Mouse (Mus musculus) spleen, adult 2 months (tissue): ENCODE data around the gene Mpo. TPM values are rescaled to one million over a fixed set of nuclear protein-coding genes. Genes with fewer than 3 reads are reported as not detected.

Experiments
- DNase-seq, 2 experiments: peaks; one replicate each; pipeline versions ENCODE4 v3.0.0 to v3.0.0-alpha.2; 2012 to 2021; ENCODE audit warnings: low spot score in 2 of 2, low read depth in 1 of 2
- H3K27ac ChIP-seq: fragments of 200-500 bp; 2 replicates; pipeline ENCODE4 v1.5.1; 2012; ENCODE audit warnings: low read length, inconsistent platforms; ENCODE audit not compliant: insufficient read depth
- H3K27me3 ChIP-seq: fragments of 200-500 bp; 2 replicates; pipeline ENCODE4 v1.6.1; 2012; ENCODE audit warnings: mild to moderate bottlenecking, moderate library complexity, low read length, inconsistent platforms; ENCODE audit not compliant: control insufficient read depth, insufficient read depth
- H3K36me3 ChIP-seq: fragments of 200-500 bp; 2 replicates; pipeline ENCODE4 v1.6.1; 2012; ENCODE audit warnings: mild to moderate bottlenecking, low read length, inconsistent platforms; ENCODE audit not compliant: control insufficient read depth, insufficient read depth
- H3K4me1 ChIP-seq: fragments of 200-500 bp; 2 replicates; pipeline ENCODE4 v1.6.1; 2011; ENCODE audit warnings: inconsistent platforms; ENCODE audit not compliant: control insufficient read depth, insufficient read depth, insufficient read length
- H3K4me3 ChIP-seq: fragments of 200-500 bp; 2 replicates; pipeline ENCODE4 v1.5.1; 2011; ENCODE audit warnings: mild to moderate bottlenecking, inconsistent platforms; ENCODE audit not compliant: insufficient read depth, insufficient read length; ENCODE audit errors: extremely low read depth
- CTCF ChIP-seq: fragments of 200-500 bp; IDR thresholded peaks from 2 replicates; pipeline ENCODE4 v1.5.1; 2011; ENCODE audit warnings: mild to moderate bottlenecking, inconsistent platforms; ENCODE audit not compliant: insufficient read depth, insufficient read length, insufficient replicate concordance; ENCODE audit errors: extremely low read depth
- POLR2A ChIP-seq: fragments of 200-500 bp; IDR thresholded peaks from 2 replicates; pipeline ENCODE4 v1.6.1; 2011; ENCODE audit warnings: low read depth, low read length, inconsistent platforms
- WGBS: fragments of 180-500 bp; shearing (Covaris S2); methylation state at CpG from one replicate; pipeline ENCODE4 v1.1.7; 2018; 5-methylcytosine and 5-hydroxymethylcytosine counted together
- polyA plus RNA-seq: library from polyadenylated mRNA; depleted of rRNA; stranded (reverse); fragments of >200 nt; gene quantifications from 2 replicates; pipeline ENCODE4 v1.2.3, GENCODE M21; 2012

Mpo gene
- polyA plus RNA-seq, 1 experiment: 21.9 TPM

DNA sequence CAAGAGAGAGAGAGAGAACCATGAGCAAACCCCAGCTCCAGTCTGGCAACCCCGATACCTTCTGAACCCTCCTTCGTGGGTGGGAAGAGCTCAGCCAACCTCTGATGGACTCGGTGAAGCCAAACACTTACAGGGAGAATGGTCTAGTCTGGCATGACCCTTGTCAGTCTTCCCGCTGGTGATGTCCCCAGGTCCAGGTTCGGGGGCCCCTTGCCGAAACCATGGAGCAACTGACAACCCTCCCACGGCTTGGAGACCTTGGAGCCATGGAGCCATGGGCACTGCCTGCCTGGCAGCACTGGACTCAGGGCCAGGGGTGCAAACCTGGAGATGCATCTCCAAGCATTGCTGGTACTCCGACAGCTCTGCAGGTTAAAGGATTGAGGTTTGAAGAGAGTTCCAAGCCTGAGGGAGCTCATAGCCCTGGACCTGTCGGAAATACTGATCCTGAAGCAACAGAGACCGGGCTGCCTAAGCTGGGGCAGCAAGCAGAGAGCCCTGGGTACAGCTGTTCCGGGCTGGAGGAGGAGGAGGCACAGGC lies 32.1 kb upstream of the Mpo start:
- no peak for DNase-seq
- no peak overlapping the region for H3K4me3 ChIP-seq
- H3K4me1 ChIP-seq: peaks cover 12% of the 10 kb centered on the region
- H3K27me3 ChIP-seq: peaks cover 7% of the 10 kb centered on the region
- TF ChIP-seq POLR2A: no peak
- no peak for TF ChIP-seq CTCF
- WGBS: 71% methylated on average over 11 of the region's 11 CpGs
- no peak overlapping the region for H3K27ac ChIP-seq
- H3K36me3 ChIP-seq: peaks cover 16% of the 10 kb centered on the region

DNA sequence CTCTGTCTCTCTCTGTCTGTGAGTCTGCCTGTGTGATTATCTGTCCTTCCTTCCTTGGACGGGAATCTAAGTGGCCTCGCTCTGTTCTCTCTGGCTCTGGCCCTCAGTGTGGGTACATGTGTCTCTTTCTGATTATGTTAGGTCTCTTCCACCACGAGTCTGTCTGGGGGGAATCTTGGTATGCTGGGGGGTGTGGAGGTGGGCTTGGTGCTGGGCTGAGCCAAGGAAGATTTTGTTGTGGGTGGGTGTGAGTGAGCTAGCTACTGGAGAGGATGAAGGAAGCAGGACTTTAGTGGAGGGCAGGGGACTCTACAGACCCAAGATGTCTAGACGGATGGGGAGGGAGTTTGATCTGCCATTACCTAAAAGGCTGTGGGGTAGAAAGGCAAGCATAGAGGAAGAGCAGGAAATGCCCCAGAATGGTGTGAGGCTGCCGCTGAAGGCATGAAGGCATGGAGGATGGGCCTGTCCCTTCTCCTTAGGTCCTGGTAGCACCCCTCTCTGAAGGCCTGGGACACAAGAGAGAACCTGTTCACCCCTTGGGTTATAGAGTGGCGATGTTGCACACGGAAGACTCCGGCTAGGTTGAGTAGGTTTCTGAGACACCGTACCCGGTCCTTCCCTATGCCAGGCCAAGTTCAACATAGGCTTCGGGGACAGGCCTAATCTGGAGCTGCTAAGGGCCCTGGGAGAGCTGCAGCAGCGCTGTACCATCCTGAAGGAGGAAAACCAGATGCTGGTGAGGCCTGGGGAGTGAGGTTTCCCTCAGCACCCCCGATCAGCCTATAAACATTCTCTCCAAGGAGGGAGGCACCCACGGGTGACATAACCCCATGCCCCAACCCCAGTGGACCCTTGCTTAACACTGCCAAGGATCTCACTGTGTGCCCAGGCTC lies 31.3 kb upstream of the Mpo start:
- Histone ChIP-seq H3K4me3 (no peak overlapping the region), H3K27ac (no peak overlapping the region), H3K27me3 (peaks cover 7% of the 10 kb centered on the region), H3K4me1 (peaks cover 12% of the 10 kb centered on the region), H3K36me3 (peaks cover 9% of the 10 kb centered on the region)
- no peak for DNase-seq
- 78% methylated on average over 14 of the region's 14 CpGs for WGBS
- TF ChIP-seq POLR2A (no peak), CTCF (no peak)

DNA sequence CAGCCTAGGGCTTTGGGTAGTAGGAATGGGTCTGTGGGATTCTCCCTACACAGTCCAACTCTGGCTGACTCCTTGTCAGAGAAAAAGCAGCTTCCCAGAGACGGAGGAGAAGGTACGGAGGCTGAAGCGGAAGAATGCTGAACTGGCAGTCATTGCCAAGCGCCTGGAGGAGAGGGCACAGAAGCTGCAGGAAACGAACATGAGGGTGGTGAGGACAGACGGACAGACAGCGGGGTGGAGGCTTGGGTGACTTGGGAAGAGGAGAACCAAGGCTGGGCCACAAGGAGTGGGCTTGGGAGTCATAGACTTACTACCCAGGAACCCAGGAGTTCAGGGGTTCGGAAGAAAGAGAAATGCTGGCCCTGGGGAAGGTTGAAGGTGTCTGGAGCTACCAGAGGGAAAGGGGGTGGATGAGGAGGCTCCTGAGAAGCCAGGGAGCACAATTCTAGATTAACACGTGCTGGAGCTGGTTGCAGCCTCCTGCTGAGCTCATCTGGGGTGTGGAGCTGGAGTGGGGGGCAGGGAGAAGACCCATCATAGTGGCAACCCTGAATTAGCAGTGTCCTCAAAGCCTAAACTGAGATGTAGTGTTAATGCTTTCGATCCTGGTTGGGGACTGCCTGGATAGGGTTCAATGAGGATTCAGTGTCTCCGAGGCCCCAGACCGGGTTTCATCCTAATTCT lies 30.5 kb upstream of the Mpo start:
- no peak for TF ChIP-seq CTCF
- no peak for TF ChIP-seq POLR2A
- Histone ChIP-seq H3K27me3 (peaks cover 7% of the 10 kb centered on the region), H3K27ac (no peak overlapping the region), H3K4me3 (no peak overlapping the region), H3K4me1 (peaks cover 12% of the 10 kb centered on the region), H3K36me3 (0 out of 2 replicates have a peak, but pooled peaks cover 2% of the 10 kb centered on the region)
- DNase-seq: no peak
- WGBS: 81% methylated on average over 12 of the region's 12 CpGs

DNA sequence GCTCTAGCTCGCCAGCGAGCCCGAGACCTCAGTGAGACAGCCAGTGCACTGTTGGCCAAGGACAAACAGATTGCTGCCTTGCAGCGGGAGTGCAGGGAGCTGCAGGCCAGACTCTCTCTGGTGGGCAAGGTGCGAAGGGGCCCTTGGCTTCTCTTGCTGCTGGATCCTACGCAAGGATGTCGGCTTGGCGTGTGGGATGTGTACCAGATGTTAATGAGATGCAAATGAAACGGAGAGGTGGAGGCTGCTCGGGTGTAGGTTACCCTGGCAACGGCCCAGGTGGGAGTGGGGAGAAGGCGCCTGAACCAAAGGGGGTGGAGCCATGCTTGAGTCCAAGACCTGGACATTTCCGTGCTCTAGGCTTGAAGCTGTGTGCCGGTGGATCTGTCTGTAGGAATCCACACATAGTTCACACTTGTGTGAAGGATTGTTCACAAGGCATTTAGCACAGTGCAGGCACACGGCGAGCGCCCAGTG lies 29.8 kb upstream of the Mpo start:
- no peak for DNase-seq
- no peak for TF ChIP-seq POLR2A
- Histone ChIP-seq H3K4me1 (peaks cover 12% of the 10 kb centered on the region), H3K36me3 (no peaks in the 10 kb centered on the region), H3K4me3 (peak overlapping the region; percentile 36; the same call in 1 of the 2 replicates), H3K27ac (no peak overlapping the region), H3K27me3 (peaks cover 7% of the 10 kb centered on the region)
- 28% methylated on average over 17 of the region's 17 CpGs for WGBS

DNA sequence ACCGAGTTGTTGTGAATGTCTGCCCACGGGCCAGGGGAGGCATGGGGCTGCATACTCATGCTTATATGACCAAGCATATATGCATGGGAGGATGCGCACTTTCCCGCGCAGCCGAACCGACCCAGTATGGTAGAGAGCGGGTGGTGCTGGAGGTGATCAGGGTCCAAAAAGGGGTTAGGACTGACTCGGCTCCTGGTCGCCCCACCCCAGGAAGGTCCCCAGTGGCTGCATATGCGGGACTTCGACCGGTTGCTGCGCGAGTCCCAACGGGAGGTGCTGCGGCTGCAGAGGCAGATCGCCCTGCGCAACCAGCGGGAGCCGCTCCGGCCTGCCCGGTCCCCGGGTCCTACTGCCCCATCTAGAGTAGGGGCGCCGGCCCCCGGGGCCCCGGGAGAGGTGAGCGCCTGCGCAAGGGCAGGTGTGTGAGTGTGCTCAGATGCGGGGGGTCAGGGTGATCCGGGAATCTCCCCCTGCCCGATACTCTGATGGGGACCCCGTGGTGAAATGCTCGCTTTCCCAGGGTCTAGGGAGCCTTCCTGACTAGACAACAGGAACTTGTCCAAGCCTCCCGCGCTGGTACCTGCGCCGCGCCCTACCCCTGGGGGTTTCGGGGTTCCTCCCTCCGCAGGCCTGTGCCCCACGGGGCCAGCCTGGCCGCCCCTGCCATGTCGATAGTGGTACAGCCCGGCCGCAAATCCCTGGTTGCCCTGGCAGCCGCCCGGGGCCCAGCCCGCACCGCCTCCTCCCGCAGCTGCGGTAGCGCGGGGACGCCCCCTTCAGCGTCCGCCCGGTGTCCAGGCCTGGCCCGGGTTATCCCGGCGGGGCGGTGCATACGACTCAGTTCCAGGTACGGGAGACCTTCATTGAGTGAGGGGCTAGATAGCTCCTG lies 29.1 kb upstream of the Mpo start:
- Histone ChIP-seq H3K27me3 (peaks cover 7% of the 10 kb centered on the region), H3K4me3 (peak overlapping the region; percentile 36), H3K27ac (no peak overlapping the region), H3K36me3 (no peaks in the 10 kb centered on the region), H3K4me1 (peaks cover 12% of the 10 kb centered on the region)
- peak in 1 of 2 experiments; percentile 50 for DNase-seq
- WGBS: 2% methylated on average over 65 of the region's 65 CpGs
- TF ChIP-seq CTCF (no peak), POLR2A (no peak)

DNA sequence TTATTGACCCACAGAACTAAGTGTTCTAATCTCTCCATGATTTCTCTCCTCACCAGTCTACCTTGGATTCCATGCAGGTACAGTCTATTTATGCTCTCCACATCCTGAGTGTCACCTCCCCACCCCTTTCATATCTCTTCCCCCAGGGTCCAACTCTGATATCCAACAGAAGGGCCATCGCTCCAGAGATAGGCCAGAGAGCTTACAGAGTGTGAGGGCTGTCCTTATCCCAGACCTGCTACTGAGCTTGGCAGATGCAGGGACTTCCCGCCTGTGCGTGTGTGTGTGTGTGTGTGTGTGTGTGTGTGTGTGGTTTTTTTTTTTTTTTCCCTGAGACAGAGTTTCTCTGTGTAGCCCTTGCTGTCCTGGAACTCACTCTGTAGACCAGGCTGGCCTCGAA lies 24.6 kb upstream of the Mpo start:
- Histone ChIP-seq H3K4me3 (no peak overlapping the region), H3K27ac (no peak overlapping the region), H3K27me3 (peaks cover 7% of the 10 kb centered on the region), H3K4me1 (peaks cover 5% of the 10 kb centered on the region), H3K36me3 (no peaks in the 10 kb centered on the region)
- 88% methylated on average over 4 of the region's 4 CpGs for WGBS
- TF ChIP-seq POLR2A (no peak), CTCF (no peak)
- DNase-seq: no peak
